Mouse (Mus musculus): Measurements from ENCODE around the gene Kcnq2.

The Kcnq2 gene

GRCm38 (mm10) chr2:181104111-181104510 lies 31.0 kb downstream of the Kcnq2 start:
- in situ Hi-C loops (cut with MboI, MseI) = no loop called here

- in situ Hi-C loops (cut with MboI, MseI) = no loop called here
Observed at GRCm38 (mm10) chr2:181102161-181102560, 32.9 kb downstream of the Kcnq2 start.

- in situ Hi-C loops (cut with MboI, MseI) = no loop called here
Observed at GRCm38 (mm10) chr2:181101626-181102025, 33.5 kb downstream of the Kcnq2 start.

DNA sequence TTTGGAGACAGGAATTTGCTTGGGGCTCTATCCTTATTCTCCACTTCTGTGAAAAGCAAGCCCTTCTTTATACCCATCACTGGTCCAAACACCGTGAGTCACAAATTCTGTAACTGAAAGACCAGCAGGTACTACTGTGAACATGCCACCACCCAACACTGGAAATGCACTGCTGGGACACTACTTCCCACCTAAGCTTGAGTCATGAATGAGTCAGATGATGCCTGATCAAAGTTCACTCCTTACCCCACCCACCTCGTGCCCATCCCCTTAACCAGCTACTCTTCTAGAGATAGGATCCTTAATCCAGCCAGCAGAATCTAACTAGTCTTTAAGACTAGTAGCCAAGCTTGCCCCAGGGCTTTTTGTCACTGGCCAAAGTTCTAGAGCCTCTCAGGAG lies 35.0 kb downstream of the Kcnq2 start:
- in situ Hi-C loops (cut with MboI, MseI) = no loop called here

GRCm38 (mm10) chr2:181090123-181090522 lies 45.0 kb downstream of the Kcnq2 start:
- in situ Hi-C loops (cut with MboI, MseI) = no loop called here

- in situ Hi-C loops (cut with MboI, MseI) = no loop called here
Observed at GRCm38 (mm10) chr2:181084997-181085396, 50.1 kb downstream of the Kcnq2 start.

GRCm38 (mm10) chr2:181083945-181084344 lies 51.2 kb downstream of the Kcnq2 start:
- in situ Hi-C loops (cut with MboI, MseI) = no loop called here

DNA sequence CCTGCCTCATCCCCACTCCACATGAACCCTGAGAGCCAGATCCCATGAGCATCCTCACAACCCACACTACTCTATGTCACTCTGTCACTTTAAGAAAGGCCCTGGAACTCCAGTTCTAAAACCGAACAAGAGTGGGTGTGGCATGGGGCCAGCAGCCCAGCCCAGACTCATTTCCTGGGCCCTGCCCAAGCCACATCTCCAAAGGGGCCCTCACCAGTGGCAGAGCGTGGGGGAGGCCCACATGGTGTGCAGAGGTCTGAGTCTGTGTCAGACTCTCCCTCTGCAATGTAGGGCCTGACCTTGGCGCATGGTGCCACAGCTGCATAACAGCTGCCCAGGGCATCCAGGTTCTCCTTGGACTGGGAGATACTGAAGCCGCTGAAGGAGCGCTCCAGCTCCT lies 54.2 kb downstream of the Kcnq2 start:
- in situ Hi-C loops (cut with MboI, MseI) = no loop called here

DNA sequence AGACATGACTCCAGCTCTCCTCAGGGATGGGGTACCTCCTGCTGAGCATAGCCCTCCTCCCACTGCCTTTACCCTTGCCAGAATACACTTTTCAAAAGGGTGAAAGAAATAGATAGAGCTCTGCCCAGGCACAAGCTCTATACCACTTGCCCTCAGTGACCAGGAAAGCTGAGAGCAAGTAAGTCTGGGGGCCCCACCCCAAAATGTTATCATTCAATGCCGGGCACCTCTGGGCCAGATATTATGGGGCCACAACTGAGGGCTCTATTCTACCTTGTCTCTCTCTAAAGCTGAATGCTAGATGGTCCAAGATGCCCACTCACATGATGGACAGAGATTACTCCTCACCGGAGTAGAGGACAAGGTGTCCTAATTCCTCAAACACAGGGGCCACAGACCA lies 55.6 kb downstream of the Kcnq2 start:
- in situ Hi-C loops (cut with MboI, MseI) = no loop called here

- in situ Hi-C loops (cut with MboI, MseI) = no loop called here
Observed at GRCm38 (mm10) chr2:181078908-181079307, 56.2 kb downstream of the Kcnq2 start.

- in situ Hi-C loops (cut with MboI, MseI) = no loop called here
Observed at GRCm38 (mm10) chr2:181075501-181075900, 59.6 kb downstream of the Kcnq2 start.

- in situ Hi-C loops (cut with MboI, MseI) = no loop called here
Observed at GRCm38 (mm10) chr2:181072403-181072714, 62.7 kb downstream of the Kcnq2 start.

GRCm38 (mm10) chr2:181071706-181072402 lies 63.2 kb downstream of the Kcnq2 start:
- in situ Hi-C loops (cut with MboI, MseI) = no loop called here

- in situ Hi-C loops (cut with MboI, MseI) = no loop called here
Observed at GRCm38 (mm10) chr2:181070136-181070535, 65.0 kb downstream of the Kcnq2 start.

GRCm38 (mm10) chr2:181068499-181068898 lies 66.6 kb downstream of the Kcnq2 start:
- in situ Hi-C loops (cut with MboI, MseI) = no loop called here

- in situ Hi-C loops (cut with MboI, MseI) = no loop called here
Observed at GRCm38 (mm10) chr2:181065827-181066226, 69.3 kb downstream of the Kcnq2 start.

GRCm38 (mm10) chr2:181060127-181060526 lies 75.0 kb downstream of the Kcnq2 start:
- in situ Hi-C loops (cut with MboI, MseI) = no loop called here

- in situ Hi-C loops (cut with MboI, MseI) = loop anchor here (5.0 kb wide), 1 partner anchor 61 kb away; no protein-coding TSS in a partner anchor
Observed at GRCm38 (mm10) chr2:181058193-181058592, 76.9 kb downstream of the Kcnq2 start.

DNA sequence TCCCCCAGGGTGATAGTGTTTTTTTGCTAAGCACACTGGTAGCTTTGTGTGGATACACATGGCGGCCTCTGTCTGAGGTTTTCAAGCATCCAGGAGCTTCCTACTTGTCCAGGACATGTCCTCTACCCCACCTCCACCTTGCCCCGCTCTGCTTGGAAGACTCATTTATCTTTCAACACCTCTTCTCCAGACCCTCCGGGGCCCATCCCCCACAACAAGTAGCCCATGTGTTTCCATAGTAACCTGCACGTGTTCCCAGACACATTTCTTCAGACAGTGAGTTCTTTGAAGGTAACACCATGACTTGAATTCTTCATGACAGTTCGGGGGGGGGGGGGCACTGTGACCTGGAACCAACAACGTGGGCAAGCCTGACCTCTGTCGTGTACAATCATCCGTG lies 77.8 kb downstream of the Kcnq2 start:
- in situ Hi-C loops (cut with MboI, MseI) = loop anchor here (5.0 kb wide), 1 partner anchor 60 kb away; no protein-coding TSS in a partner anchor

GRCm38 (mm10) chr2:181052171-181052570 lies 82.9 kb downstream of the Kcnq2 start:
- in situ Hi-C loops (cut with MboI, MseI) = no loop called here

DNA sequence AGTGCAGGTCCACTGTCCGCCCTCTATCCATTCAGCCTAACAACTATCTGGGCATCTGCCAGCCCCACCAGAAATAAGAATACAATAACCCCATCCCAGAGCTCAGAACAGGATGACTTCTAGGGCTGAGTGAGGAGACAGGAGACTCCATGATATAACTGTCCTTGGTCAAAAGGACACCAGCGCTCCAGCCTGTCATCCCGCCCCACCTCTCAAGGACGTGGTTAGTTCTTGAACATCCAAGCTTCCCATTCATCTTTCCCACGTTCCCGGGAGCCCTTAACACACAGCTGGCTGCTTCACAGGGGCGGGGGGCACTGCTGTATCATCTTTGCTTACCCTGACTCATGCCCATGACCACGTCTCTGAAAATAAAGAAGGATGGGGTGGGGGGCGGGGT lies 86.1 kb downstream of the Kcnq2 start:
- in situ Hi-C loops (cut with MboI, MseI) = loop anchor here (25.0 kb wide), 1 partner anchor 1987 kb away; no protein-coding TSS in a partner anchor

GRCm38 (mm10) chr2:181048252-181048945 lies 86.7 kb downstream of the Kcnq2 start:
- in situ Hi-C loops (cut with MboI, MseI) = loop anchor here (25.0 kb wide), 1 partner anchor 1986 kb away; no protein-coding TSS in a partner anchor

DNA sequence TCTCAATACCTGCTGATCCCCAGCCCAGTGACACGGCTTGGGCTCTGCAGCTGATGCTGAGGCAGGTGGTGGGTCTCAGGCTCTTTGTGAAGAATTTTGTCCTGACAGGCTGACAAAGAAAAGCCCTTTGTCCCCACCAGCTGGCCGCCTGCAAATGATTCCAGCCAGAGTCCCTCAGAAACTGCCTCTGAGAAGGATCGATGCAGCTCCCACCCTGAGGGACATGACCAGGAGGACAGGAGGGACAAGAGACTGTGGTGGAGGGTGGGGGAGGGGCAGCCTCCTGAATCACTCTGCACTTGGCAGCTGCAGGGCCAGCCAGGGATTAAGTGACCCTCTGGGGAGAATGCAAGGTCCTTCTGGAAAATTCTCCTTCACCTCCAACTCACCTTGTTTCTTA lies 91.1 kb downstream of the Kcnq2 start:
- in situ Hi-C loops (cut with MboI, MseI) = loop anchor here (25.0 kb wide), 1 partner anchor 1982 kb away; no protein-coding TSS in a partner anchor

Data from regulatory T cell (primary cell).